Mouse (Mus musculus) stomach, embryonic 14.5 days (tissue): Measurements from ENCODE around the gene 1110051M20Rik. TPM values are rescaled to one million over a fixed set of nuclear protein-coding genes. Genes with fewer than 3 reads are reported as not detected.

Experiments
- ATAC-seq: fragments of 200-750 bp; cut with Nextera tagmentation; 2 replicates; pipeline ENCODE4 v1.8.0; 2017; ENCODE audit warnings: low read depth, moderate TSS enrichment; ENCODE audit not compliant: insufficient number of reproducible peaks, insufficient read depth, low FRiP score
- H3K27ac ChIP-seq: fragments of 300-500 bp; sonication (generic); 2 replicates; pipeline ENCODE4 v1.5.1; 2014; ENCODE audit warnings: mild to moderate bottlenecking, low read length, moderate library complexity, mixed read lengths
- H3K27me3 ChIP-seq: fragments of 300-500 bp; sonication (generic); 2 replicates; pipeline ENCODE4 v1.6.1; 2014; ENCODE audit warnings: low read length, control low read depth, mixed read lengths; ENCODE audit not compliant: control insufficient read depth, insufficient read depth
- H3K36me3 ChIP-seq: fragments of 300-500 bp; sonication (generic); 2 replicates; pipeline ENCODE4 v1.6.1; 2014; ENCODE audit warnings: mild to moderate bottlenecking, control low read depth, low read length, moderate library complexity, mixed read lengths; ENCODE audit not compliant: control insufficient read depth, insufficient read depth
- H3K4me1 ChIP-seq: fragments of 300-500 bp; sonication (generic); 2 replicates; pipeline ENCODE4 v1.6.1; 2014; ENCODE audit warnings: low read length, control low read depth, mixed read lengths; ENCODE audit not compliant: control insufficient read depth, insufficient read depth
- H3K4me2 ChIP-seq: fragments of 300-500 bp; sonication (generic); replicated peaks from 2 replicates; pipeline ENCODE4 v1.6.1; 2014; ENCODE audit warnings: low read depth, low read length, control low read depth
- H3K4me3 ChIP-seq: fragments of 300-500 bp; sonication (generic); 2 replicates; pipeline ENCODE4 v1.5.1; 2014; ENCODE audit warnings: low read depth, low read length, control low read depth
- H3K9ac ChIP-seq: fragments of 300-500 bp; sonication (generic); replicated peaks from 2 replicates; pipeline ENCODE4 v1.6.1; 2014; ENCODE audit warnings: low read depth, mild to moderate bottlenecking, control low read depth, low read length, moderate library complexity, mixed read lengths
- H3K9me3 ChIP-seq: fragments of 300-500 bp; sonication (generic); 2 replicates; pipeline ENCODE4 v1.6.1; 2016; ENCODE audit warnings: low read depth, low read length, control low read depth; ENCODE audit not compliant: control insufficient read depth
- WGBS: fragments of 180-500 bp; shearing (Covaris S2); extraction: QIAGEN DNeasy Blood & Tissue Kit; methylation state at CpG from one replicate; pipeline ENCODE4 v1.1.7; 2014; 5-methylcytosine and 5-hydroxymethylcytosine counted together
- polyA plus RNA-seq: library from polyadenylated mRNA; unstranded; fragments of >200 nt; fragmentation: Nextera tagmentation; extraction: Ambion mirVana; gene quantifications from 2 replicates; pipeline ENCODE4 v1.2.1, GENCODE M21; 2014

The 1110051M20Rik gene
- polyA plus RNA-seq, 1 experiment from 2014 or later = 67.1 TPM

- Histone ChIP-seq H3K27me3 (no peaks in the 10 kb centered on the region), H3K9me3 (no peaks in the 10 kb centered on the region), H3K27ac (no peak overlapping the region), H3K4me2 (no peak overlapping the region), H3K4me3 (no peak overlapping the region), H3K9ac (no peak overlapping the region), H3K36me3 (no peaks in the 10 kb centered on the region), H3K4me1 (no peaks in the 10 kb centered on the region)
- ATAC-seq = no peak
- WGBS = 54% methylated on average over 3 of the region's 3 CpGs
These were observed 45.3 kb downstream of the 1110051M20Rik start for GRCm38 (mm10) chr2:91399168-91399567.

GRCm38 (mm10) chr2:91394078-91394477 is 50.4 kb downstream of the 1110051M20Rik start:
- Histone ChIP-seq H3K36me3 (no peaks in the 10 kb centered on the region), H3K9me3 (no peaks in the 10 kb centered on the region)

GRCm38 (mm10) chr2:91388738-91389137 is 55.8 kb downstream of the 1110051M20Rik start:
- no peaks in the 10 kb centered on the region for H3K27me3 ChIP-seq
- H3K9ac ChIP-seq = no peak overlapping the region
- H3K27ac ChIP-seq = no peak overlapping the region
- H3K36me3 ChIP-seq = no peaks in the 10 kb centered on the region
- H3K4me1 ChIP-seq = no peaks in the 10 kb centered on the region; the same call in 1 of the 2 replicates
- no peak overlapping the region for H3K4me2 ChIP-seq
- 73% methylated on average over 3 of the region's 3 CpGs for WGBS
- no peaks in the 10 kb centered on the region for H3K9me3 ChIP-seq
- H3K4me3 ChIP-seq = no peak overlapping the region
- no peak for ATAC-seq

More at GRCm38 (mm10) chr2:91394078-91394477, 50.4 kb downstream of the 1110051M20Rik start:
- H3K4me1 ChIP-seq = no peaks in the 10 kb centered on the region
- H3K27me3 ChIP-seq = no peaks in the 10 kb centered on the region
- H3K4me3 ChIP-seq = no peak overlapping the region
- no peak overlapping the region for H3K4me2 ChIP-seq
- ATAC-seq = no peak
- H3K9ac ChIP-seq = no peak overlapping the region
- 78% methylated on average over 4 of the region's 4 CpGs for WGBS
- H3K27ac ChIP-seq = no peak overlapping the region

GRCm38 (mm10) chr2:91388281-91388680 is 56.2 kb downstream of the 1110051M20Rik start:
- no peaks in the 10 kb centered on the region for H3K9me3 ChIP-seq
- H3K27me3 ChIP-seq = no peaks in the 10 kb centered on the region
- no peak overlapping the region for H3K9ac ChIP-seq
- H3K4me3 ChIP-seq = no peak overlapping the region
- no peaks in the 10 kb centered on the region; the same call in 1 of the 2 replicates for H3K4me1 ChIP-seq
- H3K36me3 ChIP-seq = no peaks in the 10 kb centered on the region
- 48% methylated on average over 3 of the region's 3 CpGs for WGBS
- H3K4me2 ChIP-seq = no peak overlapping the region
- no peak for ATAC-seq
- no peak overlapping the region for H3K27ac ChIP-seq

GRCm38 (mm10) chr2:91387287-91387958 is 57.1 kb downstream of the 1110051M20Rik start:
- Histone ChIP-seq H3K9me3 (no peaks in the 10 kb centered on the region), H3K27ac (no peak overlapping the region), H3K4me1 (no peaks in the 10 kb centered on the region; the same call in 1 of the 2 replicates), H3K36me3 (no peaks in the 10 kb centered on the region; the same call in 1 of the 2 replicates), H3K27me3 (no peaks in the 10 kb centered on the region), H3K9ac (no peak overlapping the region), H3K4me3 (no peak overlapping the region), H3K4me2 (no peak overlapping the region)
- 78% methylated on average over 6 of the region's 6 CpGs for WGBS
- no peak for ATAC-seq

- no peaks in the 10 kb centered on the region; the same call in 1 of the 2 replicates for H3K4me1 ChIP-seq
- 79% methylated on average over 5 of the region's 5 CpGs for WGBS
These were observed 57.8 kb downstream of the 1110051M20Rik start for GRCm38 (mm10) chr2:91386547-91387286.

GRCm38 (mm10) chr2:91383294-91383693 is 61.2 kb downstream of the 1110051M20Rik start:
- no peak for ATAC-seq
- Histone ChIP-seq H3K36me3 (no peaks in the 10 kb centered on the region; the same call in 1 of the 2 replicates), H3K4me2 (no peak overlapping the region), H3K4me1 (no peaks in the 10 kb centered on the region; the same call in 1 of the 2 replicates), H3K4me3 (no peak overlapping the region), H3K27me3 (no peaks in the 10 kb centered on the region), H3K9me3 (no peaks in the 10 kb centered on the region), H3K9ac (no peak overlapping the region), H3K27ac (no peak overlapping the region)
- 77% methylated on average over 6 of the region's 6 CpGs for WGBS

More at GRCm38 (mm10) chr2:91386547-91387286, 57.8 kb downstream of the 1110051M20Rik start:
- ATAC-seq = no peak
- Histone ChIP-seq H3K9me3 (no peaks in the 10 kb centered on the region), H3K9ac (no peak overlapping the region), H3K4me3 (no peak overlapping the region), H3K27me3 (no peaks in the 10 kb centered on the region), H3K27ac (no peak overlapping the region), H3K4me2 (no peak overlapping the region), H3K36me3 (no peaks in the 10 kb centered on the region; the same call in 1 of the 2 replicates)

GRCm38 (mm10) chr2:91377038-91377437 is 67.5 kb downstream of the 1110051M20Rik start:
- peak; percentile 46; the same call in 1 of the 2 replicates for ATAC-seq
- Histone ChIP-seq H3K9ac (no peak overlapping the region), H3K27ac (peak overlapping the region; percentile 13; the same call in 1 of the 2 replicates), H3K27me3 (no peaks in the 10 kb centered on the region), H3K36me3 (no peaks in the 10 kb centered on the region), H3K4me1 (0 out of 2 replicates have a peak, but pooled peaks cover 5% of the 10 kb centered on the region), H3K4me3 (no peak overlapping the region), H3K4me2 (no peak overlapping the region), H3K9me3 (no peaks in the 10 kb centered on the region)
- 23% methylated on average over 7 of the region's 7 CpGs for WGBS
